Mouse (Mus musculus): ENCODE measurements at regions not wholly inside any gene's neighbourhood (a gene's known extent, or its start where the extent isn't known, plus 50 kb on each side); places are given as distances from the start of the nearest gene placed in this dataset.

DNA sequence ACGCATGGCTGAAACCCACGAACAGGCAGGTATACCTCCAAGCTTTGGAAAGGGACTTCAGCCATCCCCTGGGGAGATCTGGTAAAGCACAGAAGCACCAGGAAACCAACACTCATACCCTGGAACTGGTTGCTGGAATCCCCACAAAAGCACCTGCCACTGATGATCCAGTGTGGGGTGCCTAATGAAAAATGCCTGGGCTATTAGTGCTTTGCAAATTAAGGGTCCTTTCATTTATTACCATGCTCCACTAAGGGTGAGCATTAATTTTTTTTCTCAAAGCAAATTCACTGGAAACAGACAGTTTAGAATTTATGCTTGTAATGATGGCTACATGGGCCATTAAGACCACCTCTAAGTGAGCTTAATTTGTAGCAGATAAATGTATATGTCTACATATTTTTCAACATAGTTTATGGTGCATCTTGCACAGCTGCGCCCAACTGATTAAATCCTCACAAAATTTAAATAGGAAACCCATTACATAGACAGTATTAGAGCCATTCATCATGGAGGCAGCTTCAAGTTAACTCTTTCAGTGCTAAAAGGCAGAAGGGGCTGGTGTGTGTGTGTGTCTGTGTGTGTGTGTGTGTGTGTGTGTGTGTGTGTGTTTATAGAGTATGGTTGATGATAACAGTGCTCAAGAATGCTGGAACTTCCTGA is 201.8 kb downstream of the Cbln1 start:
- no peak for DNase-seq

DNA sequence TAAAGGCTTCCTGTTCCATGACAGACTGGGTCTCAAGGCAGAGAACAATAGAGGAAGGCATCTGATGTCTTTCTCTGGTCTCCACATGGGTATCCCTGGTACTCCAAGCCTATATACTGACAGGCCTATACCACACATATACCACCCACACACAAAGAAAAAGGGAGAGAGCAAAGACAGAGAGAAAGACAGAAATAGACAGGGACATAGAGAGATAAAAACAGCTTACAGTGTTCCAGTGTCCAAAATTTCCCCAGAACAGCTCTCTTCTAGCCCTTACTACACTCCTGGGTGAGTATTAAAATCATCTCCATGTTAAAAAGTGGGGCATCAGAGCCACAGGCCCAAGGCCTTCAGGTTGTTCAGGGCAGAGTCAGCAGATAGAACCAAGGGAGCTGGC is 204.2 kb downstream of the Cbln1 start:
- DNase-seq, result no peak

- no peak for DNase-seq
Observed at GRCm38 (mm10) chr8:87264999-87265398, 207.4 kb downstream of the Cbln1 start.

DNA sequence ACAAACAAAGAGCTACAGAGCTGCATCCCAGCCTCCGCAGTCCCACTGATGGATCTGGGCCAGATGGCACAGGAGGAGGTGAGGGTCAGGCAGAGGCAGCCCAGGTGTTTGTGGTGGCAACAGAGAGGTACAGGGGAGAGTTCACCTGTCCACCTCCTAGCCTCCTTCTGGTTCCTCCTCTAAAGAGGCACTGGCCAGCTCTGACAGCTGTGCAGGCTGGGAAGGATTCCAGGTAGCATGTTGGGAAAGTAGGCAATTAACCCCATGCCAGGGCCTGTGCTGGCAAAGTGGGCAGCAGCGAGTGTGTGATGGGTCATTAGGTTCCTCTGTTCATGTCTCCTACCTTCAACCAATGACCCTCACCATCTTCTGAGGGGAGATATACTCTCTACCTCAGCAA is 212.1 kb downstream of the Cbln1 start:
- peak; percentile 58 for DNase-seq

DNA sequence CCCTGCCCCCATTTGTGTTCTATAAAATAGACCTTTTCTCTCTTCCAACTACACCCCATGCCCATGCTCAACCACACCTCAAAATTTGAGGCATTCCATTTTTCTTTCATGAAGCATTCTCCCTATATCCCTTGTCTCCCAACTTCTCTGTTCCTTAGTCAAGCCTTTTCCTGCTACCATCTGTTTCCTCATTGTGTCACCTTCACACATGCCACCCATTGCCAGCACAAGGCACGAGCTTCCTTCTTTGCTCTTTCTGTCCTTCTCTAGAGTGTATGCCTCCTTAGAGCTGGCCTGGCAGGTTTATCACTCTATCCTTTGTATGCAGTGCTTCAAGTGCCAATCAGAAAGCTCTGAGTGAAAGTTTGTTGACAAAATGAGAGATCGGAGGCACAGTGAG is 229.7 kb downstream of the Cbln1 start:
- no peak for DNase-seq

DNA sequence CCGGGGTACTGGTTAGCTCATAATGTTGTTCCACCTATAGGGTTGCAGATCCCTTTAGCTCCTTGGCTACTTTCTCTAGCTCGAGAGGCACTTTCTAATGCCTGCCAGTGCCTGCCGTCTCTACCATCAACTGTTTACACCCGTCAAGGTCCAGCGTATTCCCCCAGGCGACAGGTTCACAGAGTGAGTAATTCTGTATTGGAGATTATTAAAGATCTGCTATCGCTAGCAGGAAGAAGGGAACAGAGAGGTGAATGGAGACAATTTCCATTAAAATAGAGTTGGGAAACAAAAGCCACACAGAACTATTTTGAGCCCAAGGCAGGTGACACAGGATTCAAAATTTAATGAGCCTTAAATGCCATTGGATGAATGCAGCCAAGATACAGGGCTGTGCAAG is 235.2 kb downstream of the Cbln1 start:
- DNase-seq, result no peak

DNA sequence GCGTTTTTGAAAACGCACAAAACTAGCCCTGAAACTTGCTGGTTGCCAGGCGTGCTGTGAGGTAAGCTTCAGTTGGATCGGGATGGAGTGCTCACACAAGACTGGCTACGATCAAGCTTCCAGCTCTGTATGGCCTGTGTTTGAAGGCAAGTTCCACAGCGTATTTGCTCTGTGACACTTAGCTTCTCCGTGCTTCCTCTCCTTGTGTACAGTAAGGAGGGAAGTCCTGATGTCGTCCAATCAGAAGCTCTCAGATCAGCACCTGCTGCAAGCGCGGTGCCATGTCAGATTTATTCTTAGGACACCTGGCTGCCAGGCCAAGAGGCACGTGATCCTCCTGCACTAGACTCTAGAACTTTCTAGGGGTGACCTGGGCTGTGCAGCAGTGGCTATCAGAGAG is 236.0 kb downstream of the Cbln1 start:
- peak; percentile 64 for DNase-seq

- peak; percentile 88 for DNase-seq
Observed at GRCm38 (mm10) chr8:87235341-87236075, 236.9 kb downstream of the Cbln1 start.

GRCm38 (mm10) chr8:87234336-87234735 is 238.1 kb downstream of the Cbln1 start:
- DNase-seq, result peak; percentile 92

DNA sequence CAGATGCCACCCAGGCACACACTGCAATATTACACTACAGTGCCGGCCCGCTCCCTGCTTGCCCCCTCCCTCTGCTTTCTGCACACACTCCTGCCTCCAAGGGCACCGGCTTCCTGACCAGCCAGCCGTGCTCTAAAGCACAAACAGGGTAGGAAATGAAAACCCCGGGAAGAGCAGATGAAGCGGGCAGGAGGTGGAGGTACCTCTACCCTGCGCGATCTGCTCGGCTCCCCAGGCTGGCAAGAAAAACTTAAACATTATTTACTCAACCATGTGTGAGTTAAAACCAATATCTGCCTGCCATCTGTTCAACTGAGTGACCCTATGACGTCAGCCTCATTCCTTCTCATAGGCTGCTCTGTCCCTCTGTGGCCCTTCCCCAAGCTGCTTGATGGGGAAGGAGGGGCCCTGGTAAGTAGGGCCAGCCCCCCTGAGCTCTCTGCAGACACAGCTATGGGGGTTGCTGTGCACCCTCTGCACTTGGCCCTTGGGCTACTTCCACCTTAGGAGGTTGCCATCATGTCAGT is 238.5 kb downstream of the Cbln1 start:
- peak; percentile 99 for DNase-seq

- no peak for DNase-seq
Observed at GRCm38 (mm10) chr8:87231762-87232161, 240.6 kb downstream of the Cbln1 start.

GRCm38 (mm10) chr8:87230096-87230495 is 242.3 kb downstream of the Cbln1 start:
- peak; percentile 69 for DNase-seq

- no peak for DNase-seq
Observed at GRCm38 (mm10) chr8:87229182-87229581, 243.2 kb downstream of the Cbln1 start.

DNA sequence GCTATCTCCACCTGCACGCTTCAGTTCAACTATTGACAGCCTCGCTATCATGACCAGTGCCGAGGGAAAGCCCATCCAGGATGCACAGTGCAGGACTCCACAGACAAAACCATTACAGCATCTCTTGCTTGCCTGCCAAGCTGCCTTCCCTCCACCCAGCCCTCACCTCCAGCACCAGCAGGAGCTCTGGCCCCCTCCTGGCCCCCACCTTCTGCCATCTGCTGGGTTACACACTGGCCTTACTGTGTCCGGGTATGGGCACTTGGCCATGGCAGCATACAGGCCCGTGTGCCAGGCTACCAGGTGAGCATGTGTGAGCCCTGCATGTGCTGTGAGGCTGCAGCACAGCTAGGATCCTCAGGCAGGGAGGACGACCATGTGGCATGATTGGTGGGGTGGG is 243.6 kb downstream of the Cbln1 start:
- peak; percentile 100 for DNase-seq

DNA sequence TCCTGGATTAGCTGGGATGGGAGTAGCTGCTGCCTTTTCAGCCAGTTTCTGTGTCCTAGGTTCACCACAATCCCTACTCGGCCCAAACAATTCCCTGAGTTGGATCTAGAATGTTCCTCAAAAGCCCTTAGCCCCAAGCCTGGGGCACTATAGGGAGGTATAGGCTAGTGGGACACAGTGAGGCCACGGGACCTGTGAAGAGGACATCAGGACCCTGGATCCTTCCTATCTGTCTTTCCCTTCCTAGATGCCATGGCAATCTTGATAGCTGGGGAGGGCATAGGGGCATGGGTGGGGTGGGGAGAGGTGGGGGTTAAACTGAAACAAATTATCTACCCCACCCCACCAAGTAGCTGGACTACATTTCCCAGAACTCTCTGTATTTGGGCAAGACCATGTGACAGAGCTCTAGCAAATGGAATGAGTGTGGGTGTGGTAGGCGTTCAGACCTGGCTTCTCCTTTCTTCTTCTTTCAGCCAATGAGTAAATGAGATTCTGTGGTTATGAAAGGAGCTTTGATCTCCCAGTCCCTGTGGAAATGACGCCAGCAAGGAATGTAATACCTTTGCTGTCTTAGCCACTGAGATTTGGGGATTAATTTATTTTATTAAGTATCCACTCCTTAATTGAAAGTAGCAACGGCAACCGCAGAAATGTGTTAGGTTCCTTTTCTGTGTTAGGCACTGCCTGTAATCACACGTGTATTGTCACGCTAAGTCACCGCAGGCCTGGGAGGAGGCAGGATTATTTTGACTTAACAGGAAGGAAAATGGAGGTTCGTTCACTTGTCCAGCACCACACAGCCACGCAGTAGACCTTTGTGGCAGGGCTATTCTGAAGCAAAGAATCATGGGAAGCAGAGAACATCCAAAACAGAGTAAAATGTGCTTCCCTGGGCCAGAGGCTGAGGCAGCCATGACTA is 246.6 kb downstream of the Cbln1 start:
- no peak for DNase-seq

GRCm38 (mm10) chr8:87220581-87220980 is 251.8 kb downstream of the Cbln1 start:
- peak; percentile 69 for DNase-seq

DNA sequence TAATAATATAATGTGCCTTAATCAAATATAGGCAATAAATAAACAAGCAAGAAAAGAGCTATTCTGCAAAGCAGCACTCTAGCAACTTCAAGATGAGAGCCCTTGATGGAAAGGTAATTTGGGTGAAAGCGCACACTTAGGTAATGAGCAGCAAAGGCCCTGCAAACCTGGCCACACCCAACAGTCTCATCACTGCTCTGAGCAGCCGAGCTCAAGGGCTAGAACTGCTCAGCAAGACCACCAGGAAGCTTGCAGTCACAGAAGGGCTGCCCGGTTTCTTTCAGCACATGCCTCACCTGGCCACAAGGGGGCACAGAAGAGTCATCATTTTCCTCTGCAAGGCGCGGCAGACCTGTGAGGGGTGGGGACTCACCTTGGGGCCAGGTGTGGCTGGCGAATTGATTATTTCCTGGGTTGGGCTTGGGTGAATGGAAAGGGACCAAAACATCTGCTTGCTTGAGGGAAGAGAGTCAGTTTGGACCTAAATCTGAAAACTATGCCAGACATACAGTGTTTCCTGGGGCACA is 253.4 kb downstream of the Cbln1 start:
- peak; percentile 86 for DNase-seq

DNA sequence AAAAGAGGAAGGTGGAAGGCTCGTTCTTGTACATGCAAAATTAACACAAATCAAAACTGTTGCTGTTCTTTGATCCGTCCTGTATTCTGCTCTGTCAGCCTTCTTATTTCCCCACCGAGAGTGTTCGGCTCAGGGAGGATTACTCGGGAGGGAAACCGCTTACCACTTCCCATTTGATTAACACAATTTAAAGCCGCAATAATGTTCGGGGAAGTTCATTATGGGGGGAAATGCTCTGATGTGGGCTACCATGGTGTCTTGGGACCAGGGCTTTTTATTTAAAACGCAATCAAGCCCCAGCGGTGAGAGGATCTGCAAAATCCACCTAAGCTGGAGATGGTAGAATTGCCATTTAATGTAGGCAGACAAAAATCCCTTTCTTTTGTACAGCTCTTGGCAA is 257.4 kb downstream of the Cbln1 start:
- no peak for DNase-seq

DNA sequence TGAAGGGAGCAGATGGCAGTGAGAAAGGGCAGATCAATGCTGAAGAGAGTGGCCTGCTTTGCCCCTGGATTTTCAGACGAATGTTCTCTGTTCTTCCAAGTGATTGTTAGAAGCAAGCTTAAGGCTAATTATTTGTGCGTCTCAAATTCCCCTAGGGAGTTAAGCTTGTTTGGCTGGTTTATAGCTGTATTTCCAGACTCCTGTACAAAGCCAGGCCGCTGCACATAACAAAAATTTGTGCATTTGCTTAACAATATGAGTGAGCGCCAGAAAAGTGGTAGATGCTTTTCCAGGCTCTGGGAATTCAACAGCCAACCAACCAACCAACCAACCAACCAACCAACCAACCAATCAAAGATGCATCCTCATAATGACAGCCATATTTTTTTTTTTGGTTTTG is 261.9 kb downstream of the Cbln1 start:
- no peak for DNase-seq

DNA sequence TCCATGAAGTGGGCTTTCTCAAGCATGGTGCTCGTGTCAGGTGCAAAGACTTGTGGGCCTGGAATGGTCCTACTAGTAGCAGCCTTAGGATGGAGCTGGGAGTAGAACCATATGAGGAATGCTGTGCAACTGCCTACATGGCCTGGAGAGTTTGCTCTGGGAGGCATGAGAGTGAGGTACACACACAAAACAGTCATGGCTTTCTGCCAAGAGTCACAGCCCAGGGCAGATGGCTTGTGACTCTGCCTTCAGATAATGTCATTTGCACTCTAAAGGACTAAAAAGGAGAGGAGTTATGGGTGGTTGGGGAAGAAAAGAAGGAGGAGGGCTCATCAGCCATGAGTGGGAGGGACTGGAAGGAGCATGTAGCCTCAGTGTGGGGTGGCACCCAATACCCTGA is 263.1 kb downstream of the Cbln1 start:
- peak; percentile 81 for DNase-seq

- no peak for DNase-seq
Observed at GRCm38 (mm10) chr8:87208036-87208435, 264.4 kb downstream of the Cbln1 start.

- no peak for DNase-seq
Observed at GRCm38 (mm10) chr8:87202639-87203160, 269.7 kb downstream of the Cbln1 start.
